Mouse (Mus musculus) hindbrain, embryonic 11.5 days (tissue): ENCODE data around the gene Mcoln2. TPM values are rescaled to one million over a fixed set of nuclear protein-coding genes. Genes with fewer than 3 reads are reported as not detected.

Source experiments
- ATAC-seq: fragments of 200-750 bp; cut with Nextera tagmentation; 2 replicates; pipeline ENCODE4 v1.8.0; 2017; ENCODE audit warnings: mild to moderate bottlenecking, moderate TSS enrichment, moderate library complexity; ENCODE audit not compliant: low FRiP score
- DNase-seq: peaks from one replicate; pipeline ENCODE4 v3.0.0-alpha.2; 2015; ENCODE audit warnings: low spot score
- H3K27ac ChIP-seq: fragments of 300-500 bp; sonication (generic); 2 replicates; pipeline ENCODE4 v1.5.1; 2014; ENCODE audit warnings: mild to moderate bottlenecking, low read depth, low read length
- H3K27me3 ChIP-seq: fragments of 300-500 bp; sonication (generic); 2 replicates; pipeline ENCODE4 v1.6.1; 2014; ENCODE audit warnings: mild to moderate bottlenecking, low read length, moderate library complexity, mixed read lengths; ENCODE audit not compliant: control insufficient read depth, insufficient read depth
- H3K36me3 ChIP-seq: fragments of 300-500 bp; sonication (generic); 2 replicates; pipeline ENCODE4 v1.6.1; 2014; ENCODE audit warnings: mild to moderate bottlenecking, low read length, moderate library complexity, mixed read lengths; ENCODE audit not compliant: control insufficient read depth, insufficient read depth
- H3K4me1 ChIP-seq: fragments of 300-500 bp; sonication (generic); replicated peaks from 2 replicates; pipeline ENCODE4 v1.6.1; 2014; ENCODE audit warnings: low read length, mixed read lengths; ENCODE audit not compliant: control insufficient read depth, insufficient read depth
- H3K4me2 ChIP-seq: fragments of 300-500 bp; sonication (generic); replicated peaks from 2 replicates; pipeline ENCODE4 v1.6.1; 2014; ENCODE audit warnings: mild to moderate bottlenecking, low read depth, low read length
- H3K4me3 ChIP-seq: fragments of 300-500 bp; sonication (generic); 2 replicates; pipeline ENCODE4 v1.5.1; 2014; ENCODE audit warnings: low read depth, low read length
- H3K9ac ChIP-seq: fragments of 300-500 bp; sonication (generic); 2 replicates; pipeline ENCODE4 v1.6.1; 2014; ENCODE audit warnings: low read depth, low read length
- H3K9me3 ChIP-seq: fragments of 300-500 bp; sonication (generic); 2 replicates; pipeline ENCODE4 v1.6.1; 2016; ENCODE audit warnings: low read length; ENCODE audit not compliant: control insufficient read depth
- WGBS: fragments of 180-500 bp; shearing (Covaris S2); extraction: QIAGEN DNeasy Blood & Tissue Kit; methylation state at CpG from one replicate; pipeline ENCODE4 v1.1.7; 2014; 5-methylcytosine and 5-hydroxymethylcytosine counted together
- polyA plus RNA-seq: library from polyadenylated mRNA; unstranded; fragments of >200 nt; fragmentation: Nextera tagmentation; extraction: Ambion mirVana; gene quantifications from 2 replicates; pipeline ENCODE4 v1.2.1, GENCODE M21; 2014

Gene Mcoln2
- polyA plus RNA-seq, 1 experiment from 2014 or later = 0.28 TPM

DNA sequence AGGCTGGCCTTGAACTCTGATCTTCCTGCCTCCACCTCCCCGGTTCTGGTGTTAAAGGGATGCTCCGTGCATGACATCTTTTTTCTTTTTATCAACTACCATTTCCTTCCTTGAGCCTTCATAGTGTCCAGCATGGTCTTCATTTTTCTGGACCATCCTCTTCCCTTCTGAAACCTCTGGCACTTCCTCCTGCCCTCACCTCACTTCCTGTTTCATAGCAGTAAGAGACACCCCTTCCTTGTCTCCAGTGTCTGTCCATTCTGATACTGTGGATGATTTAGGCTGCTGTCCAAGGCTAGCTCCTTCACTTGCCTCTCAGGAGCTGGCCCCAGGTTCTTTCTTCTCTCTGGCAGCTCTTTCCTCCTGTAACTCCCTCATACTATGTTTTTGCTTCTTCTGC lies 14.2 kb upstream of the Mcoln2 start:
- WGBS = 95% methylated on average over 2 of the region's 2 CpGs
- H3K36me3 ChIP-seq = no peaks in the 10 kb centered on the region
- H3K9ac ChIP-seq = no peak overlapping the region
- no peak for ATAC-seq
- DNase-seq = no peak
- H3K4me3 ChIP-seq = no peak overlapping the region
- H3K27me3 ChIP-seq = no peaks in the 10 kb centered on the region
- H3K4me2 ChIP-seq = no peak overlapping the region
- H3K4me1 ChIP-seq = no peaks in the 10 kb centered on the region
- no peak overlapping the region for H3K27ac ChIP-seq
- H3K9me3 ChIP-seq = no peaks in the 10 kb centered on the region

GRCm38 (mm10) chr3:146136422-146136821 lies 13.2 kb upstream of the Mcoln2 start:
- Histone ChIP-seq H3K9ac (no peak overlapping the region), H3K4me1 (no peaks in the 10 kb centered on the region), H3K9me3 (no peaks in the 10 kb centered on the region), H3K36me3 (no peaks in the 10 kb centered on the region), H3K4me3 (no peak overlapping the region), H3K4me2 (no peak overlapping the region), H3K27ac (no peak overlapping the region), H3K27me3 (no peaks in the 10 kb centered on the region)
- DNase-seq = no peak
- no peak for ATAC-seq
- WGBS = 43% methylated on average over 10 of the region's 10 CpGs

- H3K4me1 ChIP-seq = no peaks in the 10 kb centered on the region
- no peak overlapping the region for H3K4me3 ChIP-seq
- no peak for ATAC-seq
- H3K27me3 ChIP-seq = no peaks in the 10 kb centered on the region
- no peaks in the 10 kb centered on the region for H3K36me3 ChIP-seq
- WGBS = 92% methylated on average over 7 of the region's 7 CpGs
- no peak overlapping the region for H3K27ac ChIP-seq
- DNase-seq = no peak
- H3K9ac ChIP-seq = no peak overlapping the region
- no peaks in the 10 kb centered on the region for H3K9me3 ChIP-seq
- H3K4me2 ChIP-seq = no peak overlapping the region
Observed at GRCm38 (mm10) chr3:146140276-146140675, 9.4 kb upstream of the Mcoln2 start.

DNA sequence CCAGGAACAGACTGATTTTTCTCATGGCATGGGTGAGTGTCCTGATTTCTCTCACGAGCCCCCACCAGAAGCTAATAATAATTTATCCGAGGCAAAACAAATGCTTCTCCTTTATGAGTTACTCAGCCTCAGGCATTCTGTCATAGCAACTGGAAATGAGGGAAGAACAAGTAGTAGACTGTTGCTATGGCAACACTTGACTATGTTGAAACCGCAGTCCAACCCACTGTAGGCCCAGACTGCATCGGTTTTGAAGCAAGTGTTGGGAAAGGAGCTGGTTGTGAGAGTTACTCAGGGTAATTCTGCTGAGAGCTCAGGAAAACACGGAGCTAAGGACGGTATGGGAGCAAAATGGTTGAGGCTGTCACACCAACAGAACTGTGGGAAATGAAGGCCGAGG lies 7.1 kb upstream of the Mcoln2 start:
- no peak overlapping the region for H3K4me2 ChIP-seq
- ATAC-seq = no peak
- no peaks in the 10 kb centered on the region for H3K9me3 ChIP-seq
- no peak for DNase-seq
- H3K27me3 ChIP-seq = no peaks in the 10 kb centered on the region
- no peak overlapping the region for H3K9ac ChIP-seq
- H3K4me3 ChIP-seq = no peak overlapping the region
- WGBS = 87% methylated on average over 7 of the region's 7 CpGs
- no peak overlapping the region for H3K27ac ChIP-seq
- no peaks in the 10 kb centered on the region for H3K36me3 ChIP-seq
- H3K4me1 ChIP-seq = no peaks in the 10 kb centered on the region

GRCm38 (mm10) chr3:146145501-146145900 lies 4.1 kb upstream of the Mcoln2 start:
- DNase-seq = no peak
- H3K36me3 ChIP-seq = no peaks in the 10 kb centered on the region
- no peaks in the 10 kb centered on the region for H3K4me1 ChIP-seq
- H3K27ac ChIP-seq = no peak overlapping the region
- no peak overlapping the region for H3K4me3 ChIP-seq
- H3K9ac ChIP-seq = no peak overlapping the region
- H3K27me3 ChIP-seq = peaks cover 7% of the 10 kb centered on the region
- ATAC-seq = no peak
- no peaks in the 10 kb centered on the region for H3K9me3 ChIP-seq
- 52% methylated on average over 5 of the region's 5 CpGs for WGBS
- no peak overlapping the region for H3K4me2 ChIP-seq

GRCm38 (mm10) chr3:146146131-146146530 lies 3.5 kb upstream of the Mcoln2 start:
- no peak overlapping the region for H3K4me3 ChIP-seq
- H3K4me1 ChIP-seq = no peaks in the 10 kb centered on the region
- no peak for ATAC-seq
- no peak overlapping the region for H3K27ac ChIP-seq
- no peak for DNase-seq
- no peaks in the 10 kb centered on the region for H3K36me3 ChIP-seq
- no peak overlapping the region for H3K9ac ChIP-seq
- H3K4me2 ChIP-seq = no peak overlapping the region
- H3K9me3 ChIP-seq = no peaks in the 10 kb centered on the region
- H3K27me3 ChIP-seq = peaks cover 11% of the 10 kb centered on the region
- 67% methylated on average over 5 of the region's 5 CpGs for WGBS

DNA sequence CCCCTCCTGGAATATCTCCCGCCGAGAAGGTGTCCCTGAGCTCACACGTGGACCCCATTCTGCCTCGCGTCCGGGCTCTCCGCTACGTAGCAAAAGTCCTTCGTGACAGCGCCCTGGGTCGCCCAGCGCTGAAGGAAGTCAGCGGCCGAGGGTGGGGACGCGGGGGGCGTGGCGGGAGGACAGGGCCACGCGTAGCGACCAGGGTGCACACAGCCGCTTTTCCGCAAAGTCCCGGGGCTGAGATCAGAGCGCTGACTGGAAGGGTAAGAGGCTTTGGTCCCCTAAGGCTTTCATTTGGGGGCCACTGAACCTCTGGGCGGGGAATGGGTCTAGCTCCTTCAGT lies 396 bp downstream of the Mcoln2 start:
- Histone ChIP-seq H3K9ac (peak overlapping the region; percentile 9; the same call in 1 of the 2 replicates), H3K4me1 (no peaks in the 10 kb centered on the region), H3K4me3 (peak overlapping the region; percentile 27), H3K36me3 (no peaks in the 10 kb centered on the region), H3K27me3 (peaks cover 15% of the 10 kb centered on the region), H3K4me2 (peak overlapping the region; percentile 79), H3K9me3 (no peaks in the 10 kb centered on the region), H3K27ac (no peak overlapping the region)
- 2% methylated on average over 26 of the region's 26 CpGs for WGBS
- DNase-seq (peak; percentile 54), ATAC-seq (peak; percentile 43; the same call in 1 of the 2 replicates)

GRCm38 (mm10) chr3:146150560-146150959 lies 927 bp downstream of the Mcoln2 start:
- Histone ChIP-seq H3K9me3 (no peaks in the 10 kb centered on the region), H3K36me3 (no peaks in the 10 kb centered on the region), H3K9ac (no peak overlapping the region), H3K27me3 (peaks cover 15% of the 10 kb centered on the region), H3K4me3 (no peak overlapping the region), H3K4me2 (peak overlapping the region; percentile 79; the same call in 1 of the 2 replicates), H3K27ac (no peak overlapping the region), H3K4me1 (no peaks in the 10 kb centered on the region)
- ATAC-seq = no peak
- DNase-seq = peak; percentile 26
- 28% methylated on average over 11 of the region's 11 CpGs for WGBS

- Histone ChIP-seq H3K9ac (no peak overlapping the region), H3K27me3 (peaks cover 15% of the 10 kb centered on the region), H3K27ac (no peak overlapping the region), H3K4me3 (no peak overlapping the region), H3K9me3 (no peaks in the 10 kb centered on the region), H3K36me3 (no peaks in the 10 kb centered on the region), H3K4me2 (no peak overlapping the region), H3K4me1 (no peaks in the 10 kb centered on the region)
- ATAC-seq = no peak
- WGBS = 91% methylated on average over 10 of the region's 10 CpGs
- DNase-seq = no peak
Observed at GRCm38 (mm10) chr3:146151328-146151727, 1.7 kb downstream of the Mcoln2 start.
